Mouse (Mus musculus) megakaryocyte progenitor cell, adult 5-6 weeks (primary cell): Measurements from ENCODE around the gene Zscan25. TPM values are rescaled to one million over a fixed set of nuclear protein-coding genes. Genes with fewer than 3 reads are reported as not detected.
A peak's percentile ranks its signal among the peaks of the same experiment; 100 is the strongest.
"Not testable (repeated sequence)": the region's sequence is repeated elsewhere in the genome, so short reads cannot be mapped to it uniquely, and the experiment has no call there.

ENCODE experiments used
- ATAC-seq: replicated peaks from 2 replicates; pipeline ENCODE4 v1.8.0; 2016; ENCODE audit warnings: mild to moderate bottlenecking, moderate TSS enrichment, inconsistent platforms; ENCODE audit not compliant: poor library complexity
- total RNA-seq, 2 experiments: library from RNA; stranded (forward) in 1 of 2; stranded (reverse) in 1 of 2; fragments of 157-497, 149-512 nt in 1 of 2; fragments of 200-1000 nt in 1 of 2; gene quantifications; 2 replicates each; pipeline versions ENCODE4 v1.2.3 to v1.2.4; 2015 to 2017

Gene Zscan25
- total RNA-seq (2015) (7.4 and 7.5 TPM in 2 replicates), total RNA-seq (2017) (5.2 and 9.3 TPM in 2 replicates)

DNA sequence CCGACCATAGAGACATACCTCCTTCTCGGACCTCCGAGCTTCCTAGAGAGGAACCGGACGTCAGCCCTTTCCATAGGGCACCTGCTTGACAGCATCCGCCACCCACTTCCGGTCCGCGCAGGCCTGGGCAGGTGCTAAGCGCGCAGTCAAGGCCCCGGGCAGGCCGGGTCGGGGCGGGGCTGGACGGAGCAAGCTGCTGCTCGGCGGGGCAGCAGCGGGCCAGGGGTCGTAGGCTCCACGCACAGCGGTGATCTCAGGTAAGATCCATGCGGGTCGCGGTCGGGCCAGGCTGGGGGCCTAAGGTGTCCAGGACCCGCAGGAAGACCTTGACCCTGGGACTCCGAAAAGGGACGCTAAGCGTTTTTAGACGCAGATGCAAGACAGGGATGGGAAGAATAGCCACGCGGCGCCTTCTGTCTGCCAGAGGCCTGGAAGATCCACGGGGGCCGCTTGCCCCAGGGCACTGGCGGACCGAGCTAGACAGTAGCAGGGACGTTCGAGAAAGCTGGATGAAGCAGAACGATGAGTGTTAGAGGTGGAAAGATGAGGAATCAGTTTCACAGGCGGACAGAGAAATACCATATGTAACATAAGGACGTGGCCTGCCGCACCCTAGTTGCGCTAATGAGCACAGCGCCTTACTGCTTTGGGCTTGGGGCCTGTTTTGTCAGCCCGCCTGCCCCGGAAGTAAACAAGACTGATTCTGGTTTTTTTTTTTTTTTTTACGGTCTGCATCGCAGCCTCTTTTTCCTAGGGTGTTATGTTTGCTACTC, at the start of gene Zscan25:
TSS of gene Zscan25 (plus strand) at position 130 of the 773 bp plus-strand sequence.
- peak; percentile 98 for ATAC-seq

DNA sequence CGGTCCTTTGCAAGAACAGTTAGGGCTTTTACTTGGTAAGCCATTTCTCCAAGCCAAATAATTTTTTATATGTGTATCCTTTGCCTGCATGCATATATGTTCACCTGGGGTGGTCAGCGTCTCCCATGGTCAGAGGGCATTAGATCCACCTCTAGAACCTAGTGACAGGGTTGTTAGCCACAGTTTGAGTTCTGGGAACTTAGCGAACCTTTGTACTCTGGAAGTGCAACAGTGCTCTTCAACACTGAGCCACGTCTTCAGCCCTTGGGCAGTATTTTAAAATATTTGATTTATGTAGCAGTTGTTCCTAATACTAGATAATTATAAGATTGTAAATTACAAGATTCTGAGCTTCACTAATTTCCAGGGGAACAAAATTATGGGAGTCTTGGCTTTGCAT, 49.7 kb upstream of the Zscan25 start:
- no peak for ATAC-seq

DNA sequence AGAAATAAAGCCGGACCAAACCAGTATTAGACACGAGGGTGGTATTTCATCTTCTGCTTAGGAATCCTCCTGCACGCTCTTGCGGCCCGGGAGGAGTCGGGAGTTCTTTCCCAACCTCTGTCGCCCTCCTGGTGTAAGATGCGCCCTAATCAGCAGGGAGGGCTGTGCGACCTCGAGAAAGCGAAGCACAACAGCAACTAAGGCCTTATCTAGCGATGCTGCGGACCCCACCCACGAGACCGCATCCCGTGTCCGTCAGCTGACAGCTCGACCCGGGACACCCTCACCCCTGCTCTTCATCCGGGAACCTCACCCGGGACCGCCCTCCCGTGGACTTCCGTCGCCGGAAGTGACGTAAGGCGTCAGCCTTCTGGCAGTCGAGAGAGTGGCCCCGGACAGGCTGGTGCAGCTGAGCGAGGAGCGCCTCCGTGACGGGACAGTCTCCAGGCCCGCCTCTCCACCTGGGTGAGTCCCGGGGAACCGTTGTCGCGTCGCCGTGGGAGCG, 48.9 kb upstream of the Zscan25 start, which contains the start of gene Zfp655:
TSS of gene Zfp655 (plus strand) at position 349 of the 505 bp plus-strand sequence.
- peak; percentile 88 for ATAC-seq

DNA sequence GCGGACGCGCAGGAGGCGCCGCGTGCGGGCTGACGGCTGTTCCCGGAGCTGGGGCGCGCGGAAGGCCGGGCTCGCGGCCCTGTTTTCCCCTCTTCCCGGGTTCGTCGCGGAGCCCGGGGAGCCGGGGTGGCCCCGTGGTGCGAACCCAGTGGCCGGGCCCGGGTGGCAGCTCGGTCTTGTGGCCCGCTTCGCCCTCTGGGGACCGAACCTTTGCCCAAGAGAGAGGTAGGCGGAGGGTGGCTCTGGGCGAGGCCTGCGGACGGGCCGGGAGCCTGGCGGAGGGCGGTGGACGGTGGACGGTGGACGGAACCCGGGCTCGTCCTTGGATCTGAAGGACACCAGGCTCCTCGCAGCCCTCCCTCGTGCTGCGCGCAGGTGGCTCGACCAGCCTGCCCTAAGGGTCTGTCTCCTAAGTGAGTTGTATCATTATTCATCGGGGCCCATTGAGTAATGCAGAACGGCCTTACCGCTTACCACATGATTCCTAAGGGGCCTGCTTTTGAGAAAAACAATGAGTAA, 48.3 kb upstream of the Zscan25 start:
- ATAC-seq = peak; percentile 16

DNA sequence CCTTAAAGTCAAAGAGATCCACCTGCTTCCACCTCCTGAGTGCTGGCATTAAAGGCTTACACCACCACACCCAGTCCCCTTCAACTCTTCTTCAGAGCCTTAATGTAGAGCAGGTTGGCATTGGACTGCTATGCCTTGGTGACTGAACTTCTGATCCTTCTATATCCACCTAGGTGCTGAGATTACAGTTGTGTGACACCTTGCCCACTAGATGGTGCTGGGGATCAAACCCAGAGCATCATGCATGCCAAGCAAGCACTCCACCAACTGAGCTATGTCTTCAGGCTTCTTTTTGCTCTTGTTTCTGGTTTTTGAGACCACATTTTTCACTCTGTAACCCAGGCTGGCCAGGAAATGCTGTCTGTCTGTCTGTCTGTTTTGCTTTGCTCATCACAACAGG, 45.7 kb upstream of the Zscan25 start:
- ATAC-seq = peak; percentile 42

DNA sequence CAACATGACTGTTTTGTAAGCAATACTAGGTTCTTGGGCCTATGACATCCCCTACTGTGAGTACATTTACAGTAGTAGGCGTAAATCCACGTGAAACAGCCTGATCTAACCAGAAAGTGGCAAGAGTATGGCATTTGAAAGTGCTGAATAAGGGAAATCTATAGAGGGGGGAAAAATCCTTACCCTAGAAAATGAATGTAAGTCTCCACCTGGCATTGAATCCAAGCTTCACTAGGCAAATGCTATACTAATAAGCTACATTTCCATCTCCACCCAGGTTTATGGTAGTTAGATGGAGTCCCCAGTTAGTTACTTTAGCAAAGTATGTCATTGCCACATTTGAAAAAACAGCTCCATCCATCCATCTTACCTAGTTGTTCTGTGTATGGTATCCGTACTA, 30.8 kb upstream of the Zscan25 start:
- no peak for ATAC-seq

DNA sequence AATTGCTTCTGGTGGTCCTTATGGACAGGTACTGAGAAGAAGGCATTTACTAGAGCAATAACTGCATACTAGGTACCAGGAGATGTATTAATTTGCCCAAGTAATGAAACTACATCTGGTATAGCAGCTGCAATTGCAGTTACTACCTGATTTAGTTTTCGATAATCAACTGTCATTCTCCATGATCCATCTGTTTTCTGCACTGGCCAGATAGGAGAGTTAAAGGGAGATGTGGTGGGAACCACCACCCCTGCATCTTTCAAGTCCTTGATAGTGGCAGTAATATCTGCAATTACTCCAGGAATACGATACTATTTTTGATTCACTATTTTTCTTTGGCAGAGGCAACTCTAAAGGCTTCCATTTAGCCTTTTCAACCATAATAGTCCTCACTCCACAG, 6.7 kb upstream of the Zscan25 start:
- not testable (repeated sequence) for ATAC-seq

DNA sequence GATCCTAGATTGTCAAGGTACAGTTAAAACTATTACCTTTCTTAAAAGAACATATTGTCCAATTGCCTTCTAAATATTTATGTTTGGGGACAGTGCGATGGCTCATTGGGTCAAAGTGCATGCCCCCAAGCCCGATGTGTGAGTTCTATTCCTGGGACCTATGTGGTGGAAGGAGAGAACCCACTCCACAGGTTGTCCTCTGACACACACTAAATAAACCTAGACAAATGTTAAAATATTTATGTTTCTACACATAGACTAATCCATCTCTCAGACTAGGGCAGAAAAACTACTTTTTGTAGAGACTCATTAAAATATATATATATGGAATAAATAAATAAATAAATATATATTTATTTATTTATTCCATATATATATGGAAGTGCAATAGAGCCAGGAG, 352 bp upstream of the Zscan25 start:
- no peak for ATAC-seq

DNA sequence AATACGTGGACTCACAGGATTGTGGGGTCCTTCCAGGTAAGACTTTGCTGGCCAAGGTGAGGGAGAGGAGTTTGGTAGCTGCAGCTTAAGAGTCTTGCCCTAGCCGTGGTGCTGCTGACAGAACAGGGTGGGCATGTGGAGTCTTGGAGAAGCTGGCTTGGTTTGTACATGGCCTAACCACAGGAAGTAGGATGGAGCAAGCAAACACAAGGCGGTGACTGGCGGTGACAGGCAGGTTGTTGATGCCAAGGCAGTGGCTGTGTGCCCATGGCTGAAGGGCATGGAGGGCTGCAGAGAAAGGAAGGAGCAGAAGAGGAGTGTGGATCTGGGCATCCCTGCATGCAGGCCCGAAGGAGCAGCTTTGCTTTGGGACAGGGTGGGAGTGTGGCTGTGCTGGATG, 8.1 kb downstream of the Zscan25 start:
- ATAC-seq = peak; percentile 83

DNA sequence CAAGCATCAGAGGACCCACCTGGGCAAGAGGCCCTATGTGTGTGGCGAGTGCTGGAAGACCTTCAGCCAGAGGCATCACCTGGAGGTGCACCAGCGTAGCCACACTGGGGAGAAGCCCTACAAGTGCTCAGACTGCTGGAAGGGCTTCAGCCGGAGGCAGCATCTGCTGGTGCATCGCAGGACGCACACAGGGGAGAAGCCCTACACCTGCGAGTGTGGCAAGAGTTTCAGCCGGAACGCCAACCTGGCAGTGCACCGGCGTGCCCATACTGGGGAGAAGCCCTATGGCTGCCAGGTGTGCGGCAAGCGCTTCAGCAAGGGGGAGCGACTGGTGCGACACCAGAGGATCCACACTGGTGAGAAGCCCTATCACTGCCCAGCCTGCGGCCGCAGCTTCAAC, 10.4 kb downstream of the Zscan25 start:
- no peak for ATAC-seq

DNA sequence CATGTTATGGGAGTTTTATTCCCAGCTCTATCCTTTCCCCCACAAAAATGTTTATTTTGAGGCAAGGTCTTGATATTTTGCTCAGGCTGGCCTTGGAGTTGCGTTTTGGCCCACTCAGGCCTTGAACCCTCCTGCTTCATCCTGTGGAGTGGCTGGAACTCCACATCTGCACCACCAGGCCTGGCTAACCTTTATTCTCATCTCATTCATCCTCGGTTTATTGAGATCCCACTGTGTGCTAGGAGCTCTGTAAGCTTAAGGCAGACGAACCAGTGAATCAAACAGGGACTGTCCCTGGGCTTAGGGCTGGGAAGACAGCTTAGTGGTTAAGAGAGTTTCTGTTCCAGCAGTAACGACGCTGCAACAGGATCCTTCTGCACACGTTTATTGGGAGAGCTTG, 12.1 kb downstream of the Zscan25 start:
- no peak for ATAC-seq

DNA sequence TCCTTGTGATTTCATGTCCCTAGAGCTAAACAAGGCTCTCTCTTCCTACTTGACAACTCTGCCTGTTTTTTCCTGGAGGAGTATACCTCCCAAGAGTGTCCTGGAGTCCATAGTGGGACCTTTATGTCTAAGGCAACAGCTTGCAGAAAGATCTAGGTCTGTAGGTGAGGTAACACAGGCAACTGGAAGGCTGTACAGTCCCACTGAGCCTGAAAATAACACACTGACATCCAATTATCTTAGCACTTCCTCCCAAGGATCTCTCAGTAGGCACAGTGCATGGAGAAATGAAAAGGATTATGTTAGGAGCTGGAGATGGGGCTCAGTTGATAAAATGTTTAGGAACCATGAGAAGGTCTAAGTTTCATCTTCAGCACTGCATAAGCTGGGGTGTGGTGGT, 20.2 kb downstream of the Zscan25 start:
- ATAC-seq = no peak

DNA sequence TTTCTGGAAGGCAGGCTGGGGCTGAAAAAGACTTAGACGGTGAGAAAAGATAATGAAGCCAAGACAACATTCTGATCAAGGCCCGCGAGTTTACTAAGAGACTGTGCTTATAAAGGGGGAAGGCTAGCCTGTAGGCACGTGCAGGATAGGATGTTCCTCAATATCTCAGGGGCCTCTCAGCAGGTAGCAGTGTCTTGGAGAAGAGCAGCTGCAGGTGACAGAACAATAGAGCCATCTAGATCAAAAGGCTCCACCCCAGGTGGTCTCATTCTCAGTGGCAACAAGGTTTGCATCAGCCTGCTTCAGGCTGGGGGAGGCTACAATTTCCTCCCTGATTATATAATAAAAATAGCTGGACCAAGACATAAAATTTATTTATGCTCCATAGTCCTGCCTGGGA, 21.5 kb downstream of the Zscan25 start:
- not testable (repeated sequence) for ATAC-seq

DNA sequence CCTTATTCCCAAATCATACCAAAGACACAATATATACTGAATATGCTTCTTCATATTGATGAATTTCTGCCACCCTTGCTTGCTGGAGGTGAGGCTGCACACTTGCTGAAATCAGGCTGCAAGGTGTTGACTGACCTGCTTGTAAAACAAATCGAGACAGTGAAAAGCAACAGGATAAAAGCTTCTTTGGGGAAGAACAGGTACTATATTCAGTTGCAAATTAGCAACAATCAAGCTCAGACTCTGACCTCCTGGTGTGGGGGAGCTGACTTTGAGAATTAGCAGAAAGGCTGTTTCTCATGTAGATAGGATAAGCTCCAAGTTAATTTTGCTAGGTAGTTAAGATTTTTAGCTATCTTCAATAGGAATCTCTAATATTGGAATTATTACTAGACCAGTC, 22.1 kb downstream of the Zscan25 start:
- ATAC-seq = no peak

DNA sequence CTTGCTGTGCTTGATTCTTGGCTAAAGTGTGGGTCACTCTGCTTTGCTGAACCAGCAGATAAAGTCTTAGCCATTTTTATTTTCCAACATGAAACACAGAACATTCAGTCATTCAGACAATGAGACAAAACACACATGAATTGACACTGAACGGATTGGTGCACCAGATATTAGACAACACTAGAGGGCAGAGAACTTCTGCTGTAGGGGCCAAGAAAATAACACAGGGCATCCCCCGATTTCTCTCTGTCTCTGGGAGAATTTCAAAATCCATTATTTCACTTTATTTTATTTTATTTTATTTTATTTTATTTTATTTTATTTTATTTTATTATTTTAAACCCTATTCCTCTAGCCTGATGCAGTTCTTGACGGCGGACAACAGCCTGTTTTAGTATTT, 26.7 kb downstream of the Zscan25 start:
- not testable (repeated sequence) for ATAC-seq

DNA sequence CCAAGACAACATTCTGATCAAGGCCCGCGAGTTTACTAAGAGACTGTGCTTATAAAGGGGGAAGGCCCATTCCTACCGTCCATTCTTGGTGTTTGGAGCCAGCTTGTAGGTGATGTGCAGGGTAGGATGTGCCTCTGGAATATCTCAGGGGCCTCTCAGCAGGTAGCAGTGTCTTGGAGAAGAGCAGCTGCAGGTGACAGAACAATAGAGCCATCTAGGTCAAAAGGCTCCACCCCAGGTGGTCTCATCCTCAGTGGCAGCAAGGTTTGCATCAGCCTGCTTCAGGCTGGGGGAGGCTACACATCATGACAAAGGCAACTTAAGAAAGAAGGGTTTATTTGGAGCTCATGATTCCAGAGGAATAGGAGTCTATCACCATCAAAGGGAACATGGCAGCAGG, 27.5 kb downstream of the Zscan25 start:
- ATAC-seq = not testable (repeated sequence)

DNA sequence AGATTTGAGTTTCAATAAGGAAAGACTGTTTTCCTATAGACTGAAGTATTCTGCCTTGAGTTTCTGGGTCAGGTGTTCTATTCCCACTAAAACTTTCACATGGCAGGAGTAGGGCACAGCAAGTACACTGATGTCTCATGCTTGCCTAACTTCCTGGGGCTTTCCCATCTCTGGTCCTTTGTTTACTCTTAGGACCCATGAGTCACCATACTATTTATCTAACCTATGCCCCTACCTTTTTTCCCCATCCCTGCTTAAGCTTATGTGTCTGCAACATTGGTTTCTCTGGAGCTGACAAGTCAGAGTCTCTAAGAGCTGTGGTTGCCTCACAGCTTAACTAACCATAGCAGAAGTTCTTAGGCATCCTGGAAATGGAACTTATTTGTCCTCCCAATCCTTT, 33.5 kb downstream of the Zscan25 start:
- no peak for ATAC-seq

DNA sequence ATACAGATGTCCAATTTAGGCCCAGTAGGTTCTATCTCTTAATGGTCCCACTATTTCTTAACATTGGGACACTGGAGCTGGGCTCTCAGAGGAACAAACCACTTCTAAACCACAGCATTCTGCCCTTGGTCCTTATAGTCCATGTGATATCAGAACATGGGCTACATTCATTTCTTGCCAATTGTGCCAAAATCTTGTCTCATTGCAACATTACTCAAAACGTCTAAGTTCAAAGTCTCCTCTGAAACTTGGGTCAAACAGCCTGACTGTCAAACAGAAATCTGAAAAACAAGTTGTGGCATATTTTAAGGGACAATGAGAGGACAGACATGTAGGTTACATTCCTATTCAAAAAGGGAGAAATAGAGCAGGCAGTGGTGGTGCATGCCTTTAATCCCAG, 36.8 kb downstream of the Zscan25 start:
- no peak for ATAC-seq

DNA sequence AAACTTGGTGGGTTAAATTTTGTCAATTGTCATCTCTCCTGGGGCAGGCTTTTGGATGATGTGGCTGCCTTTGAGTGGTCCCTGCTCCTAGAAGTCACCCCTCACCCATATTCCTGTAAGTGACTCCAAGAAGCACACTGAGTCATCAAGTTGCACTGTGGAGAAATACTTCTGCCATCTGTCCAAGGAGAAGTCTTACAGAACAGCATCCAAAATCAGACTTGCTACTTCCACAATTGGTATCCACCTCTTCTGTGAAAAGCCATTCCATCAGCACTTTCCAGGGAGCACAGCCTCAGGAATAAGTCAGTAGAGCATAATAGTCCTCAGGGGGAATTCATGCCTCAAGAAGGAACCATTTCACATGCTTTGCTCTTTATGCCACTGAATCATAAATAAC, 58.5 kb downstream of the Zscan25 start:
- not testable (repeated sequence) for ATAC-seq
